Mouse (Mus musculus) c-Kit-negative CD71-positive TER-119-positive erythroid progenitor cells, embryonic 14.5 days (primary cell): ENCODE data around the gene Foxj3.

Experiments
- DNase-seq: peaks from one replicate; pipeline ENCODE4 v3.0.0-alpha.2; 2013; ENCODE audit warnings: low read depth, low spot score

The Foxj3 gene

DNA sequence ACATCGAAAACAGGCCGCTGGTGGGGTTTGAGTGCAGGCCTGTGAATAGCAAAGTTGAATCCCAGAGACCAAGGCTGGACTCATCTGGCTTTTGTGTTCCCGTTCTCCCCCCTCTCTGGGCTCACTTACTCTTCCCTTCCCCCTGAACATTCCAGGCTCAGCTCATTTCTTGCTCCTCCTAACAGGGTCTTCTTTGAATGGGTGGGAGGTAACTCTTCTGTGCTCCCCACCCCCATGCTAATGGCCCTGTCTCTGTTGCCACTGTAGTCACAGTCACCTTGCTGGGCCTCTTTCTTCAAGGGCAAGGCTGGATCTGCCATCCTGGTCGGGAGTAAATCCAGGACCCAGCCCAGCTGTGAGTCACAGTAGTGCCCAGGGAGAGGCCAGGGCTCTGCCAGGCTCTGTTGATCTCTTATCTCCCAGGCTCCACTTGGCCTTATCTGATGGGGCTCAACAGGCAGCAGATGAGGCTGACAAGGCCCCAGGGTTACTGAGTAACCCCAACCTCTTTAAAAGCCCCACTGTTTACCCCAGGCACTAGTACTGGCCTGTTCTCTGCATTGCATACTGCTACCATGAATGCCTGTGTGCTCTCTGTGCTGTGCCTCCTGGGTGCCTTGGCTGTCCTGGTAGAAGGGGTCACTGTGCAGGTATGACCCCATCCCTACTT is 100.5 kb downstream of the Foxj3 start, which contains the start of gene Guca2a:
TSS of gene Guca2a (plus strand) at position 529 of the 670 bp plus-strand sequence.
- DNase-seq: no peak

DNA sequence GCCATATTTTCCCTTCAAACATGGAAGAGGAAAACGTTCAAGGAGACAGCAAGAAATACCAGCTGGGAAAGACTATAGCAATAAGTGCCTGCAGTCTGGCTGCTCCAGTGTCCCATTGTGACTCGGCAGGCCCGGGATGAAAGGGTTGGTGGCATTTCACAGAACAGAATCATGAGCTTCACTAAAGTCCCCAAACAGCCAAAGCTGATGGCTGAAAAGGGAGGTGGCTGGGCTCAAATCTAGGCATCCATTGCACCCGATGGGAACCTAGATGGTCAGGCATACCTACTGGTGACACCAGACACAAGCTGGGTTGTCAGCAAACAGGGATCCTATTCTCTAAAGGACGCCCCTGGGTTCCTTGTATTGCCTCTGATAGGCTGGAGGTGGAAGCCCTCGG is 101.1 kb downstream of the Foxj3 start:
- no peak for DNase-seq

DNA sequence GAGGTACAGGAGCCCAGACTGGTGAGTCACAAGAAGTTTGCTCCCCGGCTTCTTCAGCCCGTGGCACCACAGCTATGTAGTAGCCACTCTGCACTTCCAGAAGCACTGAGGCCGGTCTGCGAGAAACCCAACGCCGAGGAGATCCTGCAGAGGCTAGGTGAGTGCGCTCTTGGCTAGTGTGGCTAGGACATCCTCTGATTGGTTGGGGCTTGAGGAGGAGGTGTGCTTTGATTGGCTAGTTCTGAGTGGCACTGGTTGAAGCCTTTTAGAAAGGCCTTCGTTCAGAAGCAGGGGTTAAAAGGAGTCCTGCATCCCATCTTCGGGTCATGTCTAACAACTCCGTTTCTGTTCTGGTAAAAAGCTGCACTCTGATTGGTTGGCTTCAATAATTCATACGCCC is 101.9 kb downstream of the Foxj3 start:
- no peak for DNase-seq

DNA sequence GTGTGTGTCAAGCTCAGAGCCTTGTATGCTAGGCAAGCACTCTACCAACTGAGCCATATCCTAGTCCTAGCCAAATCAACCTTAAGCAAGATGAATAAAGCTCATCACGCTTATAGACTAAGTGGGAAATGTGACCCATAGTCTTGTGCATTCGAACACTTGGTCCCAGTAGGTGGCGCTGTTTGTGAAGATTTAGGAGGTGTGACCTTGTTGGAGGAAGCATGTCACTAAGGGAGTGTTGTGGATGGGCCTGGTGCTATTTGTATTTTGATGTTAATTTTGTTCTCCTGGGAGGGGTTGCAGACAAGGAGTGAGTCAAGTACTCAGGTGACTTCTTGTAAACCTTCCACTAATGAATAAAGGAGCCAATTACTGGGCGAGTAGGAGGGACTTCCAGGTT is 105.9 kb downstream of the Foxj3 start:
- DNase-seq: no peak

DNA sequence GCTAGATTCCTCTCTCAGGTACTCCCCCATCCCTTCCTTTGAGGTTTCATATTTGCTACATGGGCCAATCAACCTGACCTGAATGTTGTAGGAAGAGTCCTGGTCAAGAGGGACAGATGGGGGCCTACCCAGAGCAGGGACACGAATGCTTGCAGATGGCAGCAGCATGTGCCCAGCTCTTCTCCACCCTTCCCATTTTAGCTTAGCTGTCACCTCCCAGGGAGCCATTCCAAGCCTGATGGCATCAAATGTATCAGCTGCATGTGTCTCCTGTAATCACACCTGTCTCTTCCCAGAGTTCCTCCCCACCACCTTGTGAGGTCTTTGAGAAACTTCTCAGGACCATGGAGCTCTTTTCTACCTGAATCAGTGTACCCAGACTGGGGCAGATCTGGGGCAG is 120.2 kb downstream of the Foxj3 start:
- no peak for DNase-seq

DNA sequence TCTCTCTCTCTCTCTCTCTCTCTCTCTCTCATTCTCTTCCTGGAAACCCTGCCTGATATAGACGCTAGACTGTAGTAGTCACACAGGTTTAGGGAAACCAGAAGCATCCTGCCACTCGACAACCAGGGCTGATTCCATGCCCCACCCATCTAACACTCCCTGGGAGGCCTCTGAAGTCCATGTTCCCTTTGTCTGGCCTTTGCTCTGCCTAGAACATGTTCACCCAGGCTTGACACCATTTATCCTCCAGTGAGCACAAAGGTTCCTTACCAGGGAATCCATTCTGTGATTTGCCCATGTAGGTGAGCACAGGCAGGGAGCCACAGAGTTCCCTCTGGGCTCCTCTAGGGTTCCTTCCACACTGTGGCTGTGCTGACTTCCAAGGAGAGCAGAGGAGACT is 121.4 kb downstream of the Foxj3 start:
- DNase-seq: no peak

DNA sequence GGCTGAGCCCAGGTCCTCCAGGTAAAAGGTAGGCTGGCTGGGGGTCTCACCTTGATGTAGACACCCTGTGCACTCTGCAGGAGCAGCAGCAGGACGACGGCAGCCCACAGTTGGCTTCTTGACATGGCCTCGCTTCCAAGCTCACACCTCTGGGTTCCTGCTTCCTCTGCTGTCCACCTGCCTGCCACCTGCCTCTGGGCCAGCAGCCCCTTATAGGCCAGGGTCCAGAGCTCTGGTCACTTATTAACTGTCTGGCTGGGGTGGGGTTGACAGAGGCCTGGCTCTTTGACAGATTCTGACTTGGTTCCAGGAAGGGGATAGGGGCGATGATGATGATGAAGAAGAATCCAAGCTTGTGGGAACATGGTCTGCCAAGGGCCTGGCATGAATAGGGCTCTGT is 121.9 kb downstream of the Foxj3 start, which contains the start of gene Guca2b:
TSS of gene Guca2b (minus strand) at position 224 of the 400 bp plus-strand sequence.
- DNase-seq: no peak

DNA sequence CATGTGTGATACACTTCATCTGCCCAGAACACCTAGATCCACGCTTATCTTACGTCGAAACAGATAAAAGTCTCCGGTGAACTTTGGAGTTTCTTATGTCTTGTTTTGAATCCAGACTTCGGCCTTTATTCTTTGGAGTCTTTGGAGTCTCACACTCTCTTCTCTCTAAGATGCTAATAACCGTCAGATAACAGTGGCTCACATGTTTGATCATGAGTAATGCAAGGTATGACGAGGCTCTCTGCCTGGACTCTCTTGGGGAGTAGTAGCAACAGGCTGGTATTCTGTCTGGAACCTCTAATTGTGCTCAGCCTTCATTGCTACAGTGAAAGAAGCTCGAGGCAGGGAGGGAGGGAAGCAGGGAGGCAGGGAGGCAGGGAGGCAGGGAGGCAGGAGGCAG is 123.2 kb downstream of the Foxj3 start:
- no peak for DNase-seq

DNA sequence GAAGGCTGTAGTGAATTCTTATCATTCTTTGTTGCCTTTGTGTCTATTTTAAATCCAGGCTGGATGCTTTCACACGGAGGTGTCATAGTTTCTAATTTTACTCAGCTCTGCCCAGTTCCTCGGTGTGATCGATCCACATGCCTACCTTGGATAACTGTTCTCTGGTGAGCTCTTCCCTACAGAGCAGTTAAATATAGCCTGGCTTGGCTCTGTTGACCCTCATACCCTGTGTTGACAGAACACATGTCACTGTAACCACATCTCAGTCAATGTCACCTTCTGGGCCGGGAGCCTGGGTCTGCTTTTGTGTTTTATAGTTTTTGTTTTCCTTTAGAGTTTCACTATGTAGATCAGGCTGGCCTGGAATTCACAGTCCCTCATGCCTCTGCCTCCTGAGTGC is 125.3 kb downstream of the Foxj3 start:
- no peak for DNase-seq

DNA sequence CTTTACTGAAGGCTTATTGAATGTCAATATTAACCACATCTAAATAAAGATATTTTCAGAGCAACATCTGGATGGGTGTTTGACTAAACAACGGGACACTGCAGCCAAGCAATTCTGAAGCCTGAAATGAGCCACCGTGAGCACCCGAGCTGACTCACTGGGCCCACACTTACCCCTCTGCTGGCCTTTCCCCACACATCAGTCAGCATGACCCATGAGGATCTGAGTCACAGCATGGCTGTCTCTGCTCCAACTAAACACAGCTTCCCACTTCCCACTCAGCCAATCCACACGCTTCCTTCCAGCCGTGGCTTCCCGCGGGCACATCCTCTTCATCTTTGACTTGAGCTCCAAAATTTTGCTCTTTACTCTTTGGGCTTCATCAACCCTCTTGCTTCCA is 126.2 kb downstream of the Foxj3 start:
- no peak for DNase-seq

DNA sequence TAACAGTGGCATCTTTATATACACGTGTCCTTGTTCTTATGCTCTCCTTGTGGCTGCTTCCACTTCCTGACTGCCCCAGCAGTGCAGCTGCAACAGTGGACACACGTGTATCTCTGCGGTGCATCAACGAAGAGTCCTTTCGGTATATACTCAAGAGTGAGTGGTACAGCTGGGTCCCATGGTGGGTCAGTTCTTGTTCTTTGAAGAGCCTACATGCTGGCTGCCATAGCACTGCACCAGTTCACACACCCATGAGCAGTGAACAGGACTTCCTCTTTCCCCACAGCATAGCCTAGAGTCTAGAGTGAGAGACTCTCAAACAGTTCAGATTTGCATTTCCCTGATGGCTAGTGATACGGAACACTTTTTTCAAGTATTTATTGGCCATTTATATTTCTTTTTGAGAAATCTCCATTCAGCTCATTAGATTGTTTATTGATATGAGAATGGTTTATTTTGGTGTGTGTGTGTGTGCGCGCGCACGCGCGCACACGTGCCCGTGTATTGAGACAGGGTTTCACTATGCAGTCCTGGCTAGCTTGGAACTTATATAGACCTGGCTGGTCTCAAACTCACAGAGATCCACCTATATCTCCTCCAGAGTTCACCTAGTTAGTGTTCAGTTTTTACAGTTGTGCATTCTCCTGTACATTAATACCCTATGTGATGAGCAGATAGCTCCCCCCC is 126.7 kb downstream of the Foxj3 start:
- no peak for DNase-seq

DNA sequence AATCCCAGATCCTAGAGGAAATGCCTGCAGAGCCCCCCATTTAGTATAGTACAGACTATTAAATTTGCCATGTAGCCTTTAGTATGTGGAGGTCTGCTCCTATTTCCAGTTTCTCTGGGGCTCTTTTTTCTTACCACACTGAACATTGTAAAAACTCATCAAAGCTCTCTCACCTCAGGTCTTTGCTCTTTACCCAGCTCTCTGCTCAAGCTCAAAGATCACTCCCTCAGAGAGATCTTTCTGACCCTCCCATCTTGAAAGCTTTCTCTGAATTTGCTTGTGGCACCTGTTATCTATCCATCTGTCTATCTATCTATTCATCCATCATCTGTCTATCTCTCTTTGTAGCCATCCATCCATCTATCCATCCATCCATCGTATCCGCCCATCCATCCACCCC is 128.4 kb downstream of the Foxj3 start:
- DNase-seq: no peak

DNA sequence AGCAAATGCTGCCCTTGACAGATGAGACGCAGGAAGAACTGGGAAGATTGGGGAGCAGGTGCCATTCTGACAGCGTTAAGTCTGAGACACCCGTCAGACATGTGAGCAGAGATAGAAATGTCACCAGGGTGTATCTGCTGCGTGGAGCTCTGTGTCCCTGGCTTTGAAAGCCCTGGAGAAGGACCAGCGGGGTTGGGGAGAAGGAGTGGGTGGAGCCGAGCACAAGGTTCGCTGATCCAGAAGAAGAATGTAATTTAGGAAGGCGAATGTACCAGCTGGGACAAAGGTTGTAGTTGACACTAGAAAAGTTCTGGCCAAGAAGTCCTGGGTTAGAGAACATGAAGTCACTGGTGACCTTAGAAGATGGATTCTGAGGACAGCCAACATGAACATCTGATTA is 129.3 kb downstream of the Foxj3 start:
- DNase-seq: no peak

DNA sequence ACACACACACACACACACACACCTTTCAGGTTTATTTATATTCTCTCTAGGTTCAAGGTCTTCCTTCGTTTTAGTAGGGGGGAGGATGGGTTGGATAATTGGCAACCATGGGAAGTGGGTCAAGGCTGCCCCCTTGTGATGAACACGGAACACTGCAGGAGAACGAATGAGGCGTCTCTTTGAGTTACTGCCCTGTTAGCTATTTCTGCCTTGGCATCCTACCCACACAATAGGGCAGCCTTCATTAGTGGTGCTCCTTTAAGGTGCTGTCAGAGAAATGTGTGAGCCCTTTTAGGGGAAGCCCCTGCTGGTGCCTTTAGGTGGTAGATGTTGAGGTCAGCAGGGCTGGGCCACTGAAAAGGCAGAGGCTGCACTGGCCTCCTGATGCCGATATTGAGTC is 130.7 kb downstream of the Foxj3 start:
- no peak for DNase-seq

DNA sequence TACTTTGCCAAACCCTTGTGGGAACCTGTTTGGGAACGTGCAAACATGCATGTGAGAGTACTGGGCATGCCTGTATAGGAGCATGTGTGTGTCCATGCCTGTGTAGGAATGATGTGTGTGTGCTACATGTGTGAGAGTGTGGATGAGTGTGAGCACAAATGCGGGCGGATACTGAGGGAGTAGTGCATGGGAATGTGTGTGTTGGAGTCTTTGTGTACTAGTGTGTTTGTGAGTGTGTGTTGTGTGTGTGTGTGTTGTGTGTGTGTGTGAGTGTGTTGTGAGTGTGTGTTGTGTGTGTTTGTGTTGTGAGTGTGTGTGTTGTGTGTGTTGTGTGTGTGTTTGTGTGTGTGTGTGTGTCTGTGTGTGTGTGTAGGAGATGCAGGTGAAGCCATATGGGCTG is 131.4 kb downstream of the Foxj3 start:
- DNase-seq: no peak

DNA sequence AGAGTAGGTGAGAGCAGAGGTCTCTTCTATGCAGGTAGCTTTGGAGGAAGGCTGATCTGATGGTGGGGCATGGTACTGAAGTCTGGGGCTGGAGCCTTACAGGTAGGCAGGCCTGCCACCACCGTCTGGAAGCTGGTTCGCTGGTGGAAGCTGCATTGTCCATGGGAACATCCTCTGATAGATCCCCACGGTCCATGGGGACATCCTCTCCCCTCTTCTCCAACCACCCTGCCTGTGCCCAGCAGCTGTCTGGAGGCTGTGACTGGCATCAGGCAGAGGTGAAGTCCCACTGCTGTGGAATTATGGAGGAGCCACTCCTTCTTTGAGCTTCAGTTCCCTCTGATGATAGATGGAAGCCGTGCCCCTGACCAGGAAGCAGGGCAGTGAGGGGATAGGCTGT is 131.8 kb downstream of the Foxj3 start:
- DNase-seq: no peak

DNA sequence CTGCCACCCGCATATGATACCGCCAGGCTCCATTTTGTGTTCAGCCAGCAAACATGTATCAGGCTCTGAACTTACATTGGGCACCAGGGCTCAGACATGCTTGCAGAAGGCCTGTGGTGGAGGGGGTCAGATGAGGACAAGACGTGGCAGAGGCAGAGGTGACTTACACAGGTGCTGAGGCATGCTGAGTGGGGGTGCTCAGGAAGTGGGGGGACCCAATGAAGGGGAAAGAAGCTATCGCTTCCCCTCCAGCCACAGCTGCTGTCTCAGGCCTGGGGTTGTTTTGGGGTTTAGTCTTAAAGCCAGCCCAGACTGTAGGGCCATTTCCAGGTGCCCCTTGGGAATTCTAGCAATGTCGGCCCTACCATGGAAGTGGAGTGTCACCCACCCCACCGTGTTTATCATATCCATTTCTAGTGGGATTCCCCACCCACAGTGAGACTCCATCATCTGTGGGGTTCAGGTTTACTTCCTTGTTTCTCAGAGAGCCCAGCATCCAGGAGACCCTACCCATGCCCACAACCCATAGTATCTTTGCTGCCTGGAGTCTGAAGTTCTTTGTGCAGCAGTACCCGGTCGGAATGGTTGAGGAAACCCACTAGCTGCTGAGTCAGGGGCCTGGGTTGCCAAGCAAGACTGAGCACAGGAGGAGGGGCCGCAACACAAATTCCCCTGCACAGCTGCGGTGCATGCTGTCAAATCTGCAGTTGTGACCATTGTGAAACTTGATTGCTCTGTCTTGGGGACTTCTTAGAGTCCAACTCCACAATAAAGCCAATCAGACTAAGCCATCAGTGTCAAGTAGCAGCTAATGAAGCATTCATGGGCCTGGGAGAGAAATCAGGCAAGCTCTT is 132.8 kb downstream of the Foxj3 start:
- no peak for DNase-seq

DNA sequence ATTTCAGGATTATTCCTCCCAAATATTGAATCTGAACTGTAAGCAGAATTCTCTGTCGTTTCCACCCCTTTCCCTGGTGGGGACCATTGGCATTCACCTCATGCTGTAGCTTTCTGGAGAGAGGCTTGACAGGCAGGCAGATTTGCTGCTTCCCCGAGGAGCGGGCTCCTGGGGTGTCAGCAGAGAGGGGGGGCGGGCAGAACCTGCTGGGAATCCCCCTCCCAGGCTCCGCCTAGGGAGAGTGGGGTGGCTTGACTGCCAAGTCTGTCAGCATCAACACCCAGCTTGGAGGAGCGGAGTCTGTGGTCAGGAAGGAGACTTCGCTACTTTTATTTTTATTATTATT is 133.4 kb downstream of the Foxj3 start:
- DNase-seq: no peak

DNA sequence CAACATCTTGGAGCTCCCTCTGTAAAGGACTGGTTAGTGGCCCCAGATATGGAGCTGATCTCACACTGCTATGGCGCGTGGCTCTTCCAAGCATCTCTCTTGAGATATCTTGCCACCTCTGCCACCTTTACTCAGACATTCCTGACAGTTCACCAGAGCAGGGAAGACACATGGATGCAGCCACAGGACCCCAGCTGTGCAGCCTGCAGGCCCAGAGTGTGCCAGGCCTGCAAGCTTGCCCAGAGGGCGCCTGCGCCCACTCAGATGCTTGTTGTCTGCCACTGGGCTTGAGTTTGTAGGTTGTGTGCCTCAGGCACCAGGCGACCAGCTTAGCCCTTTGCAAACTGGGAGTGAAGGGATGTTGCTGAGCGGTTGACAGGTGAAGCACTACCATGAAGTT is 133.9 kb downstream of the Foxj3 start:
- DNase-seq: no peak

DNA sequence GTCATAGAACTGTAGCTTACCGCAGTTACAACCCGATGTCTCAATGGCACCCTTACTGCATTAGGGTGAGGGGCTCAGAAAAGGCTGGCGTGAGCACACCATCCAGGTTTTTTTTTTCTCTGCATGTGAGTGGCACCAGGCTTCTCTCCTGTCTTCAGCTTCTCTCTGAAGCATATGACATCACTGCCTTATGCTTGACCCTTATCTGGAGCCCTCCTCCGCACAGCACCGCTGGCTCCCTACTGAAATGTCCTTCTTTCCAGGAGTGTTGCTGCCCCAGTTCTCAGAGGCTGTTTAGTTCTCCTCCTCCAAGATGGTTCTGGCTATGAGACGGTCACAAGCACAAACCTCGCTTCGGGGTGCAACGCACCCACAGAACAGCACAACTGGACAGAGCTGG is 134.4 kb downstream of the Foxj3 start:
- no peak for DNase-seq

DNA sequence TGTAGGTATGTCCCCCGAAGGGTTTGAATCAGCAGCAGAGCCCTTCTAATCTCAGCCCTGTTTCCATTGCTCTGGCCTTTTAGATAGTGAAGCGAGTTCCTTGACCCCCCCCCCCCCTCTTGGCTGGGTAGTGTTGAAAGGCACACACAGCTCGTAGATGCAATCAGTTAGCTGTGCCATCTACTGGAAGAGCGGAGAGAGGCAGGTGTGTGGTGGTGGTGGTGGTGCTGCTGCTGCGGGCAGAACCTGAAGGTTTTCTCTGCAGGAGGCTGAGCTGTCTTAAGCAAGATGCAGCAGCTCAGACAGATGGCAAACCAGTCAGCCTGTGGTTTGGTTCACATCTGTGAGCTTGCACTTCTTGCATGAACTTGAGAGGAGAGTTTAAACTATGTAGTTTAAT is 135.9 kb downstream of the Foxj3 start:
- DNase-seq: no peak
